Comparison of ENCODE assay signal across 8 mouse cellular contexts in genomic region chr8:89571816-89572215, GRCm38 (mm10).
A peak's percentile ranks its signal among the peaks of the same experiment; 100 is the strongest.
DNase-seq lines count a peak whose midpoint lies in the region; ATAC-seq lines count a peak whose summit lies in the region.
"Had no signal": no experiment of that assay in that cellular context is flagged by ENCODE, and none has a peak within 500 bp of the region (broad histone marks: within the 10 kb centered on the region; RNA-seq: fewer than 3 reads in every experiment).

No protein-coding gene starts in this region.

- H3K9me3 ChIP-seq in intestine, embryonic 15.5 days = no peaks in the 10 kb centered on the region
- H3K9me3 ChIP-seq: lung, embryonic 15.5 days had no signal

- ATAC-seq in intestine, embryonic 15.5 days = peak; percentile 61; the same call in 1 of the 2 replicates
- ATAC-seq in megakaryocyte progenitor cell, adult 5-6 weeks (replicated peaks; ENCODE audit: poor library complexity) = peak; percentile 87

- H3K9ac ChIP-seq in intestine, embryonic 15.5 days = no peak overlapping the region
- H3K9ac ChIP-seq: lung, embryonic 15.5 days had no signal

- H3K27ac ChIP-seq in intestine, embryonic 15.5 days = no peak overlapping the region
- H3K27ac ChIP-seq: lung, embryonic 15.5 days had no signal

- no peak overlapping the region for H3K4me3 ChIP-seq in intestine, embryonic 15.5 days (replicated peaks)
- H3K4me3 ChIP-seq: lung, embryonic 15.5 days had no signal

- WGBS in intestine, embryonic 15.5 days = 4% methylated on average over 13 of the region's 13 CpGs

- H3K36me3 ChIP-seq in intestine, embryonic 15.5 days = no peaks in the 10 kb centered on the region
- H3K36me3 ChIP-seq: lung, embryonic 15.5 days had no signal

- H3K4me2 ChIP-seq in intestine, embryonic 15.5 days (replicated peaks) = no peak overlapping the region
- H3K4me2 ChIP-seq: lung, embryonic 15.5 days had no signal

- peak; percentile 12 for DNase-seq in adipocyte (ENCODE audit: low spot score)
- peak; percentile 90 to 94 for DNase-seq in cerebellum, postnatal 14 days
- DNase-seq in frontal cortex, postnatal 36 days (ENCODE audit: low spot score in 2 of 2) = peak; percentile 74 to 83
- peak; percentile 15 to 80 for DNase-seq in left cerebral cortex, adult 8-10 months (ENCODE audit: low spot score in 2 of 2)
- DNase-seq in skeletal muscle tissue, adult 2 months (ENCODE audit: low read depth, low spot score) = peak; percentile 4

- no peaks in the 10 kb centered on the region for H3K4me1 ChIP-seq in intestine, embryonic 15.5 days (replicated peaks)
- H3K4me1 ChIP-seq: lung, embryonic 15.5 days had no signal

- H3K27me3 ChIP-seq in intestine, embryonic 15.5 days (replicated peaks) = 0 out of 2 replicates have a peak, but pooled peaks cover 3% of the 10 kb centered on the region

Comparison
In these comparisons a context has a peak if more than half of its experiments do, and no peak if none do; other contexts are left out.
1. DNase-seq: peak in every context shown above with its lines; median percentile 92 in cerebellum, postnatal 14 days; 78 in frontal cortex, postnatal 36 days; 48 in left cerebral cortex, adult 8-10 months; 12 in adipocyte; 4 in skeletal muscle tissue, adult 2 months.